Mouse (Mus musculus) thymus, adult 2 months (tissue): ENCODE measurements at regions not wholly inside any gene's neighbourhood (a gene's known extent, or its start where the extent isn't known, plus 50 kb on each side); places are given as distances from the start of the nearest gene placed in this dataset.

Source experiments
- CTCF ChIP-seq: fragments of 200-500 bp; IDR thresholded peaks from 2 replicates; pipeline ENCODE4 v1.5.1; 2012; ENCODE audit warnings: mild to moderate bottlenecking, control low read depth, low read length, moderate library complexity, borderline replicate concordance; ENCODE audit not compliant: control insufficient read depth, poor library complexity, insufficient read depth; ENCODE audit errors: extremely low read depth
- POLR2A ChIP-seq: fragments of 200-500 bp; IDR thresholded peaks from 2 replicates; pipeline ENCODE4 v1.6.1; 2012; ENCODE audit warnings: mild to moderate bottlenecking, low read length, control low read depth, moderate library complexity; ENCODE audit not compliant: control insufficient read depth, poor library complexity, insufficient read depth; ENCODE audit errors: extremely low read depth

GRCm38 (mm10) chr9:61779165-61779564 lies 135.2 kb downstream of the Rplp1 start:
- no peak for TF ChIP-seq POLR2A
- TF ChIP-seq CTCF, result no peak
